In genomic region chr15:89067609-89068008, GRCm38 (mm10) we compare ENCODE assay signal across 9 mouse cellular contexts. TPM values are rescaled to one million over a fixed set of nuclear protein-coding genes. Genes with fewer than 3 reads are reported as not detected.
A peak's percentile ranks its signal among the peaks of the same experiment; 100 is the strongest.
DNase-seq lines count a peak whose midpoint lies in the region; ATAC-seq and TF ChIP-seq lines count a peak whose summit lies in the region.
"Had no signal": no experiment of that assay in that cellular context is flagged by ENCODE, and none has a peak within 500 bp of the region (broad histone marks: within the 10 kb centered on the region; RNA-seq: fewer than 3 reads in every experiment).

No protein-coding gene starts in this region.

- no peak for ATAC-seq in hindbrain, embryonic 14.5 days (ENCODE audit: low FRiP score)
- ATAC-seq in intestine, postnatal 0 days = 0 out of 2 replicates have a peak, but pooled peaks have one; percentile 25
- ATAC-seq in monocyte, adult 5-6 weeks (replicated peaks; ENCODE audit: insufficient number of reproducible peaks, low FRiP score, low TSS enrichment, poor library complexity, severe bottlenecking) = no peak

- no peaks in the 10 kb centered on the region for H3K36me3 ChIP-seq in hindbrain, embryonic 10.5 days
- peaks cover 24% of the 10 kb centered on the region for H3K36me3 ChIP-seq in hindbrain, embryonic 14.5 days (replicated peaks; ENCODE audit: control insufficient read depth, insufficient read depth)
- no peaks in the 10 kb centered on the region for H3K36me3 ChIP-seq in intestine, postnatal 0 days (ENCODE audit: control insufficient read depth, insufficient read depth)

- H3K9ac ChIP-seq in hindbrain, embryonic 14.5 days = no peak overlapping the region
- no peak overlapping the region for H3K9ac ChIP-seq in intestine, postnatal 0 days (ENCODE audit: low read depth, low read length)

- peak overlapping the region; percentile 23 for H3K4me3 ChIP-seq in hindbrain, embryonic 10.5 days
- no peak overlapping the region; the same call in 1 of the 2 replicates for H3K4me3 ChIP-seq in hindbrain, embryonic 14.5 days (replicated peaks; ENCODE audit: low read length)
- H3K4me3 ChIP-seq in intestine, postnatal 0 days (ENCODE audit: low read depth, low read length) = peak overlapping the region; percentile 23

- peaks cover 14% of the 10 kb centered on the region for H3K4me1 ChIP-seq in hindbrain, embryonic 10.5 days (replicated peaks)
- no peaks in the 10 kb centered on the region for H3K4me1 ChIP-seq in hindbrain, embryonic 14.5 days (replicated peaks; ENCODE audit: control insufficient read depth, insufficient read depth, low read length)
- H3K4me1 ChIP-seq in intestine, postnatal 0 days (replicated peaks; ENCODE audit: control insufficient read depth, insufficient read depth, low read length) = no peaks in the 10 kb centered on the region

- H3K27ac ChIP-seq in hindbrain, embryonic 10.5 days = no peak overlapping the region
- H3K27ac ChIP-seq in hindbrain, embryonic 14.5 days = no peak overlapping the region
- no peak overlapping the region for H3K27ac ChIP-seq in intestine, postnatal 0 days (ENCODE audit: low read depth, low read length)

- no peak overlapping the region for H3K4me2 ChIP-seq in hindbrain, embryonic 14.5 days (replicated peaks)
- peak overlapping the region; percentile 63 for H3K4me2 ChIP-seq in intestine, postnatal 0 days (replicated peaks; ENCODE audit: low read depth)

- peak; percentile 10 for DNase-seq in hindbrain, embryonic 10.5 days (ENCODE audit: low spot score)
- DNase-seq in hindbrain, embryonic 14.5 days (ENCODE audit: low spot score) = no peak
- peak; percentile 6 for DNase-seq in right cerebral cortex, postnatal 14 days
- no peak for DNase-seq in right cerebral cortex, adult 18-20 months
- no peak for DNase-seq in adrenal gland, adult 2 months
- DNase-seq: gastrocnemius, postnatal 10 days; thymus, postnatal 14 days had no signal

- H3K27me3 ChIP-seq in hindbrain, embryonic 10.5 days (ENCODE audit: insufficient read depth, poor library complexity, severe bottlenecking) = peaks cover 81% of the 10 kb centered on the region
- peaks cover 32% of the 10 kb centered on the region for H3K27me3 ChIP-seq in hindbrain, embryonic 14.5 days (ENCODE audit: control insufficient read depth, insufficient read depth, low read length)
- H3K27me3 ChIP-seq in intestine, postnatal 0 days (replicated peaks; ENCODE audit: control insufficient read depth, insufficient read depth, low read length) = peaks cover 12% of the 10 kb centered on the region; the same call in 1 of the 2 replicates

- WGBS in hindbrain, embryonic 10.5 days = 33% methylated on average over 35 of the region's 35 CpGs
- 42% methylated on average over 35 of the region's 35 CpGs for WGBS in hindbrain, embryonic 14.5 days
- 17% methylated on average over 35 of the region's 35 CpGs for WGBS in intestine, postnatal 0 days

- no peak for TF ChIP-seq CTCF in intestine, postnatal 0 days (IDR thresholded peaks at IDR 0.05; ENCODE audit: low read depth)

- no peaks in the 10 kb centered on the region for H3K9me3 ChIP-seq in hindbrain, embryonic 10.5 days
- H3K9me3 ChIP-seq in hindbrain, embryonic 14.5 days (ENCODE audit: control insufficient read depth, low read length) = no peaks in the 10 kb centered on the region
- no peaks in the 10 kb centered on the region for H3K9me3 ChIP-seq in intestine, postnatal 0 days (ENCODE audit: control insufficient read depth)

RNA-seq across cellular contexts. Expression of gene Trabd, which starts 7.3 kb away (rescaled TPM):
- polyA plus RNA-seq in hindbrain, embryonic 10.5 days (2016; fragmentation: Nextera tagmentation; extraction: Ambion mirVana) = 56.2 and 57.8 TPM in 2 replicates
- polyA plus RNA-seq in hindbrain, embryonic 14.5 days (2014; fragmentation: Nextera tagmentation; extraction: Ambion mirVana) = 34.2 and 41.0 TPM in 2 replicates
- 32.5 and 33.0 TPM in 2 replicates for polyA plus RNA-seq in intestine, postnatal 0 days (2015; fragmentation: Nextera tagmentation; extraction: Ambion mirVana)
- total RNA-seq in monocyte, adult 5-6 weeks (2017) = 39.1 to 48.0 TPM (median 42.2 TPM) in 3 replicates
- total RNA-seq in adrenal gland, adult 2 months (2021) = 10 to 100 TPM; 27.4 to 47.7 TPM
- polyA plus RNA-seq in adrenal gland, adult 2 months (2012; rRNA removed) = 43.2 and 47.8 TPM in 2 replicates

RNA-seq across cellular contexts. Expression of gene Panx2, which starts 8.1 kb away (rescaled TPM):
- polyA plus RNA-seq in hindbrain, embryonic 10.5 days (2016; fragmentation: Nextera tagmentation; extraction: Ambion mirVana) = 0.26 and 0.56 TPM in 2 replicates
- 8.4 and 8.5 TPM in 2 replicates for polyA plus RNA-seq in hindbrain, embryonic 14.5 days (2014; fragmentation: Nextera tagmentation; extraction: Ambion mirVana)
- 0.26 and 0.48 TPM in 2 replicates for polyA plus RNA-seq in intestine, postnatal 0 days (2015; fragmentation: Nextera tagmentation; extraction: Ambion mirVana)
- not detected in 3 replicates for total RNA-seq in monocyte, adult 5-6 weeks (2017)
- total RNA-seq in adrenal gland, adult 2 months (2021) = 1 to 10 TPM in 1 of 2 experiments, under 1 TPM in 1; 0.61 to 1.3 TPM
- polyA plus RNA-seq in adrenal gland, adult 2 months (2012; rRNA removed) = 1.1 and 1.9 TPM in 2 replicates

RNA-seq across cellular contexts. Expression of gene Selenoo, which starts 21.3 kb away (rescaled TPM):
- 15.9 and 21.6 TPM in 2 replicates for polyA plus RNA-seq in hindbrain, embryonic 10.5 days (2016; fragmentation: Nextera tagmentation; extraction: Ambion mirVana)
- 22.2 and 23.0 TPM in 2 replicates for polyA plus RNA-seq in hindbrain, embryonic 14.5 days (2014; fragmentation: Nextera tagmentation; extraction: Ambion mirVana)
- polyA plus RNA-seq in intestine, postnatal 0 days (2015; fragmentation: Nextera tagmentation; extraction: Ambion mirVana) = 9.6 and 10.4 TPM in 2 replicates
- 13.1 to 23.8 TPM (median 16.3 TPM) in 3 replicates for total RNA-seq in monocyte, adult 5-6 weeks (2017)
- 10 to 100 TPM; 37.0 to 39.2 TPM for total RNA-seq in adrenal gland, adult 2 months (2021)
- 120 and 126 TPM in 2 replicates for polyA plus RNA-seq in adrenal gland, adult 2 months (2012; rRNA removed)

RNA-seq across cellular contexts. Expression of gene Tubgcp6, which starts 55.3 kb away (rescaled TPM):
- 23.7 and 26.0 TPM in 2 replicates for polyA plus RNA-seq in hindbrain, embryonic 10.5 days (2016; fragmentation: Nextera tagmentation; extraction: Ambion mirVana)
- polyA plus RNA-seq in hindbrain, embryonic 14.5 days (2014; fragmentation: Nextera tagmentation; extraction: Ambion mirVana) = 17.2 and 19.1 TPM in 2 replicates
- polyA plus RNA-seq in intestine, postnatal 0 days (2015; fragmentation: Nextera tagmentation; extraction: Ambion mirVana) = 3.6 and 4.2 TPM in 2 replicates
- total RNA-seq in monocyte, adult 5-6 weeks (2017) = 11.0 to 27.3 TPM (median 26.4 TPM) in 3 replicates
- 10 to 100 TPM; 11.2 to 12.3 TPM for total RNA-seq in adrenal gland, adult 2 months (2021)
- 30.6 and 31.8 TPM in 2 replicates for polyA plus RNA-seq in adrenal gland, adult 2 months (2012; rRNA removed)

Comparison
In these comparisons a context has a peak if more than half of its experiments do, and no peak if none do; other contexts are left out.
1. DNase-seq: peak in hindbrain, embryonic 10.5 days (single experiment) and right cerebral cortex, postnatal 14 days (single experiment); none in hindbrain, embryonic 14.5 days (single experiment), right cerebral cortex, adult 18-20 months (single experiment) and adrenal gland, adult 2 months (single experiment).